9 mouse cellular contexts compared by ENCODE assay signal in the genomic region with DNA sequence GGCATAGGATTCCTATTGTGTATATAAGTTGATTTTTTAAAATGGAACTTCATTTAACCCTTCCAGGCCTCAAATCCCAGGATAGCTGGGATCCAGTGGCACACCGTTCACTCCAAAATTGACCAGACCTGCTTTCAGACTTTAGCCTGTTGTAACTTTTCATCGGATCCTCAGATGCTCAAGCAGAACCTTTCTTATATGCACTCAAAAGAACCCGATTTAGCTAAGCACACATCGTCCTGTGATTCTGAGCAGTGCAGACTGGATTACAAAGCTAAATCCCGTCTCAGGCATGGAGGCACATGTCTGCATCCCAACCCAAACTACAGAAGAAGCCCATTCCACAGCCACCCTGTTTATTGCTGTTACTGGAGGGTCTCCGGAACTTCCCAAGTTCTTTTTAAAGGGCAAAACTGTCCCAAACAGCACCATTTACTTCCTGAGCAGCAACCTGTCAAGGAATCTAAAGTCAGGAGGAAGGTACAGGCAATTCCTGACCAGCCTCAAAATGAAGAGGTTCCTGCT. TPM values are rescaled to one million over a fixed set of nuclear protein-coding genes. Genes with fewer than 3 reads are reported as not detected.
DNase-seq lines count a peak whose midpoint lies in the region; ATAC-seq and TF ChIP-seq lines count a peak whose summit lies in the region.
"Had no signal": no experiment of that assay in that cellular context is flagged by ENCODE, and none has a peak within 500 bp of the region (broad histone marks: within the 10 kb centered on the region; RNA-seq: fewer than 3 reads in every experiment).

No protein-coding gene starts in this region.

- no peak for DNase-seq in kidney, postnatal 10 days
- DNase-seq in hindbrain, embryonic 11.5 days (ENCODE audit: low spot score) = peak; percentile 31
- no peak for DNase-seq in adrenal gland, postnatal 25 days
- DNase-seq in natural killer cell, adult 2 months (ENCODE audit: low spot score in 2 of 2) = no peak
- DNase-seq in spleen, adult 12 weeks (ENCODE audit: low spot score) = no peak
- DNase-seq: adrenal gland, postnatal 10 days had no signal

- no peak for TF ChIP-seq CTCF in bone marrow, adult 2 months (IDR thresholded peaks at IDR 0.05; ENCODE audit: control insufficient read depth, insufficient read depth, low read length)

- H3K27ac ChIP-seq in kidney, embryonic 15.5 days = peak overlapping the region; percentile 94
- peak overlapping the region; percentile 91; the same call in 1 of the 2 replicates for H3K27ac ChIP-seq in bone marrow, adult 2 months (ENCODE audit: control insufficient read depth, insufficient read depth, low read depth, low read length, poor library complexity)
- H3K27ac ChIP-seq in hindbrain, embryonic 11.5 days (ENCODE audit: low read depth, low read length) = peak overlapping the region; percentile 84
- H3K27ac ChIP-seq in midbrain, embryonic 12.5 days (replicated peaks) = peak overlapping the region; percentile 90

- 2% methylated on average over 6 of the region's 6 CpGs for WGBS in kidney, embryonic 15.5 days
- under 1% methylated on average over 6 of the region's 6 CpGs for WGBS in bone marrow, adult 2 months
- WGBS in hindbrain, embryonic 11.5 days = 1% methylated on average over 6 of the region's 6 CpGs
- WGBS in midbrain, embryonic 12.5 days = 1% methylated on average over 6 of the region's 6 CpGs

- H3K9me3 ChIP-seq in kidney, embryonic 15.5 days (replicated peaks) = no peaks in the 10 kb centered on the region
- H3K9me3 ChIP-seq in hindbrain, embryonic 11.5 days (ENCODE audit: control insufficient read depth, low read length) = no peaks in the 10 kb centered on the region
- no peaks in the 10 kb centered on the region for H3K9me3 ChIP-seq in midbrain, embryonic 12.5 days

- H3K4me3 ChIP-seq in kidney, embryonic 15.5 days (replicated peaks) = peak overlapping the region; percentile 90
- peak overlapping the region; percentile 96 for H3K4me3 ChIP-seq in bone marrow, adult 2 months (replicated peaks; ENCODE audit: control insufficient read depth, low read depth, low read length)
- peak overlapping the region; percentile 99 for H3K4me3 ChIP-seq in hindbrain, embryonic 11.5 days (ENCODE audit: low read depth, low read length)
- H3K4me3 ChIP-seq in midbrain, embryonic 12.5 days = peak overlapping the region; percentile 94

- H3K4me1 ChIP-seq in kidney, embryonic 15.5 days = peaks cover 45% of the 10 kb centered on the region
- H3K4me1 ChIP-seq in bone marrow, adult 2 months (ENCODE audit: control insufficient read depth, insufficient read depth, low read length) = peaks cover 8% of the 10 kb centered on the region; the same call in 1 of the 2 replicates
- H3K4me1 ChIP-seq in hindbrain, embryonic 11.5 days (replicated peaks; ENCODE audit: control insufficient read depth, insufficient read depth, low read length) = peaks cover 8% of the 10 kb centered on the region
- H3K4me1 ChIP-seq in midbrain, embryonic 12.5 days = peaks cover 46% of the 10 kb centered on the region

- H3K4me2 ChIP-seq in kidney, embryonic 15.5 days = peak overlapping the region; percentile 69
- peak overlapping the region; percentile 93 for H3K4me2 ChIP-seq in hindbrain, embryonic 11.5 days (replicated peaks; ENCODE audit: low read depth, low read length)
- H3K4me2 ChIP-seq in midbrain, embryonic 12.5 days (replicated peaks) = peak overlapping the region; percentile 94

- H3K36me3 ChIP-seq in kidney, embryonic 15.5 days = peaks cover 34% of the 10 kb centered on the region
- H3K36me3 ChIP-seq in hindbrain, embryonic 11.5 days (ENCODE audit: control insufficient read depth, insufficient read depth, low read length) = peaks cover 22% of the 10 kb centered on the region
- H3K36me3 ChIP-seq in midbrain, embryonic 12.5 days = peaks cover 32% of the 10 kb centered on the region

- H3K9ac ChIP-seq in kidney, embryonic 15.5 days = peak overlapping the region; percentile 99
- peak overlapping the region; percentile 100 for H3K9ac ChIP-seq in hindbrain, embryonic 11.5 days (ENCODE audit: low read depth, low read length)
- peak overlapping the region; percentile 99 for H3K9ac ChIP-seq in midbrain, embryonic 12.5 days (replicated peaks)

- no peak for TF ChIP-seq POLR2A in bone marrow, adult 2 months (IDR thresholded peaks at IDR 0.05; ENCODE audit: borderline replicate concordance, control insufficient read depth, low read depth, low read length)

- ATAC-seq in kidney, embryonic 15.5 days (replicated peaks; ENCODE audit: low FRiP score) = no peak
- no peak for ATAC-seq in hindbrain, embryonic 11.5 days (ENCODE audit: low FRiP score)
- no peak for ATAC-seq in midbrain, embryonic 12.5 days (ENCODE audit: low FRiP score, low read depth)

- no peaks in the 10 kb centered on the region for H3K27me3 ChIP-seq in kidney, embryonic 15.5 days
- H3K27me3 ChIP-seq in hindbrain, embryonic 11.5 days (ENCODE audit: control insufficient read depth, insufficient read depth, low read length) = no peaks in the 10 kb centered on the region
- no peaks in the 10 kb centered on the region for H3K27me3 ChIP-seq in midbrain, embryonic 12.5 days

RNA-seq across cellular contexts. Expression of gene Rpl13a, which starts 0.8 kb away (rescaled TPM):
- 1,248 and 1,360 TPM in 2 replicates for polyA plus RNA-seq in kidney, embryonic 15.5 days (2015; fragmentation: Nextera tagmentation; extraction: Ambion mirVana)
- polyA plus RNA-seq in bone marrow, adult 2 months (2011; ENCODE audit: insufficient read depth, insufficient read length, low replicate concordance, missing spikeins) = 2,527 and 4,441 TPM in 2 replicates
- 1,145 and 1,168 TPM in 2 replicates for polyA plus RNA-seq in hindbrain, embryonic 11.5 days (2014; fragmentation: Nextera tagmentation; extraction: Ambion mirVana)
- polyA plus RNA-seq in midbrain, embryonic 12.5 days (2016; fragmentation: Nextera tagmentation; extraction: Ambion mirVana) = 1,022 and 1,026 TPM in 2 replicates
- total RNA-seq in adrenal gland, postnatal 25 days (2021) = 1,469 and 1,540 TPM in 2 replicates

RNA-seq across cellular contexts. Expression of gene Rps11, which starts 3.5 kb away (rescaled TPM):
- 1,536 and 1,655 TPM in 2 replicates for polyA plus RNA-seq in kidney, embryonic 15.5 days (2015; fragmentation: Nextera tagmentation; extraction: Ambion mirVana)
- polyA plus RNA-seq in bone marrow, adult 2 months (2011; ENCODE audit: insufficient read depth, insufficient read length, low replicate concordance, missing spikeins) = 982 and 1,240 TPM in 2 replicates
- polyA plus RNA-seq in hindbrain, embryonic 11.5 days (2014; fragmentation: Nextera tagmentation; extraction: Ambion mirVana) = 1,346 and 1,389 TPM in 2 replicates
- polyA plus RNA-seq in midbrain, embryonic 12.5 days (2016; fragmentation: Nextera tagmentation; extraction: Ambion mirVana) = 1,160 and 1,195 TPM in 2 replicates
- total RNA-seq in adrenal gland, postnatal 25 days (2021) = 1,211 and 1,259 TPM in 2 replicates

RNA-seq across cellular contexts. Expression of gene Gm45713, which starts 8.3 kb away (rescaled TPM):
- 0.44 TPM in 1 of 2 replicates, not detected in the other for polyA plus RNA-seq in kidney, embryonic 15.5 days (2015; fragmentation: Nextera tagmentation; extraction: Ambion mirVana)
- not detected in 2 replicates for polyA plus RNA-seq in bone marrow, adult 2 months (2011; ENCODE audit: insufficient read depth, insufficient read length, low replicate concordance, missing spikeins)
- polyA plus RNA-seq in hindbrain, embryonic 11.5 days (2014; fragmentation: Nextera tagmentation; extraction: Ambion mirVana) = 0.47 TPM in 1 of 2 replicates, not detected in the other
- polyA plus RNA-seq in midbrain, embryonic 12.5 days (2016; fragmentation: Nextera tagmentation; extraction: Ambion mirVana) = 0.25 and 0.45 TPM in 2 replicates
- not detected in 2 replicates for total RNA-seq in adrenal gland, postnatal 25 days (2021)
- total RNA-seq: adrenal gland, postnatal 10 days had no signal

RNA-seq across cellular contexts. Expression of gene Flt3l, which starts 8.5 kb away (rescaled TPM):
- 1.9 and 7.5 TPM in 2 replicates for polyA plus RNA-seq in kidney, embryonic 15.5 days (2015; fragmentation: Nextera tagmentation; extraction: Ambion mirVana)
- polyA plus RNA-seq in bone marrow, adult 2 months (2011; ENCODE audit: insufficient read depth, insufficient read length, low replicate concordance, missing spikeins) = 32.5 and 85.0 TPM in 2 replicates
- 1.5 and 1.6 TPM in 2 replicates for polyA plus RNA-seq in hindbrain, embryonic 11.5 days (2014; fragmentation: Nextera tagmentation; extraction: Ambion mirVana)
- polyA plus RNA-seq in midbrain, embryonic 12.5 days (2016; fragmentation: Nextera tagmentation; extraction: Ambion mirVana) = 0.64 and 1.2 TPM in 2 replicates
- total RNA-seq in adrenal gland, postnatal 25 days (2021) = 29.1 and 32.1 TPM in 2 replicates

RNA-seq across cellular contexts. Expression of gene Fcgrt, which starts 24.1 kb away (rescaled TPM):
- polyA plus RNA-seq in kidney, embryonic 15.5 days (2015; fragmentation: Nextera tagmentation; extraction: Ambion mirVana) = 78.0 and 93.5 TPM in 2 replicates
- polyA plus RNA-seq in bone marrow, adult 2 months (2011; ENCODE audit: insufficient read depth, insufficient read length, low replicate concordance, missing spikeins) = 13.9 and 19.1 TPM in 2 replicates
- 12.9 and 13.2 TPM in 2 replicates for polyA plus RNA-seq in hindbrain, embryonic 11.5 days (2014; fragmentation: Nextera tagmentation; extraction: Ambion mirVana)
- polyA plus RNA-seq in midbrain, embryonic 12.5 days (2016; fragmentation: Nextera tagmentation; extraction: Ambion mirVana) = 17.3 and 25.9 TPM in 2 replicates
- 88.4 and 96.1 TPM in 2 replicates for total RNA-seq in adrenal gland, postnatal 25 days (2021)
